Mouse (Mus musculus): ENCODE data around the gene Itpr2. TPM values are rescaled to one million over a fixed set of nuclear protein-coding genes. Genes with fewer than 3 reads are reported as not detected.

Gene Itpr2
- polyA plus RNA-seq, 1 experiment, result 8.5 TPM

DNA sequence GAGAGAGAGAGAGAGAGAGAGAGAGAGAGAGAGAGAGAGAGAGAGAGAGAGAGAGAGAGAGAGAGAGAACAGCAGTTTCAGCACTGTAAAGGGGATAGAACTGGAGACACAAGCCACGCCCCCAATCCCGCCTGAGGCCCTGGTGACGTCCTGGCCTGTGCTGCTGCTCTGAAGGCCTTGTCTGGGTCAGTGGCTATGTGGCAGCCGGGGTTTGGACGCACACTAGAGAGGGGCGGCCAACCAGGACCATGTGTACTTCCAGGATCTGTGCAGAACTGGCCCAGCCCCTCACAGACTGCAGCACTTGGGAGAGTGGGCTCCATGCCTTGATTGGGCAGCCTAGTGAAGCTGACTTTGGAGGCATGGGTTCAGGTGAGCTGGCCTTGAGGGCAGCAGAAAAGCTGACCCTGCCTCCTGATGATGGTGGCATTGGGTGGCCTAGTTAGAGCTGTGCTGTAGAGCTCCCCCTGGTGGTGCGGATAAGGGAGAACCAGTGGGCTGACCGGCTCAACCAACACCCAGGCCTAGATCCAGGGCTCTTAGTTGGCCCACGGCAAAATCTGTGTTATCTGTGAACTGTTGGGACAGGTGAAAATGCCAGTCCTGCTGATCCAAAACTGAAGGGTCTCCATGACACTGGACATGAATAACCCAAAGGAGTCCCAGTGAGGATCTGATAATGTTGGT is 72.2 kb downstream of the Itpr2 start:
- peak in 1 of 2 experiments; percentile 35 for DNase-seq (ENCODE audit: extremely low spot score in 1 of 2, low spot score in 1 of 2)

DNA sequence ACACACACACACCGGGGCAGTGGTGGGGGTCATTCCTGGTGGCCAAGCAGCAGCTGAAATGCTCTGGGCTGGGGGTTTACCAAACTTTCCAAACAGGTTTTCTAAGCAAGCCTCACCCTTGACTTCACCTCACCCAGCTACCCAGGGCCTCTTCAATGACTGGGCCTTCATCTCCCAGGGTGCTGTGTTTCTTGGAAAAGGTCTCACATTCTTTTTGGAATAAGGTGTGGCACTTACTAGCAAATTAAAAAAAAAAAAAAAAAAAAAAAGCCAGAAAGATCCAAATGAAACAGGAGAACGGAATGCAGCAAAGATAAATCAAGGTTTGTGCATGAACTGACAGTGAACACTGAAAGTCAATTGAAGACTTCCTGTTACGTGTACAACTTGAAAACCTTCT is 77.2 kb downstream of the Itpr2 start:
- DNase-seq (ENCODE audit: extremely low spot score in 1 of 2, low spot score in 1 of 2), result no peak

DNA sequence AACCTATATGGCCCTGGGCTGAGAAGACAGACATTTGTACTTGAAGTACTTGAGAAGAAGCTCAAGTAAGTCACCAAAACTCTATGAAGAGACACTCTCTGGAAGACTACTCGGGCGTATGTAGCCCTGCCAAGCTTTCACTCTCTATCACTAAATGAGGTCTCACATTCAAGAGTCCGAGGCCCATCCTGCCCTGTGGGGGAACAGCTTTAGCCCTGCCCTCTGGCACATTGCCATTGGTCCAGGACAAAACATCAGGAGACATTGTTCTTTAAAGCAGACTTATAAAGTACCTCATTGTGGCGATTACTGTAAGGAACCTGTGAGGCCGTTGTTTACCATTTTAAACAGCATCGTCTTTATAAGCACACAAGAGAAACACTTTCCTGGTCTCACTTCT is 77.7 kb downstream of the Itpr2 start:
- DNase-seq (ENCODE audit: extremely low spot score in 1 of 2, low spot score in 1 of 2), result no peak

DNA sequence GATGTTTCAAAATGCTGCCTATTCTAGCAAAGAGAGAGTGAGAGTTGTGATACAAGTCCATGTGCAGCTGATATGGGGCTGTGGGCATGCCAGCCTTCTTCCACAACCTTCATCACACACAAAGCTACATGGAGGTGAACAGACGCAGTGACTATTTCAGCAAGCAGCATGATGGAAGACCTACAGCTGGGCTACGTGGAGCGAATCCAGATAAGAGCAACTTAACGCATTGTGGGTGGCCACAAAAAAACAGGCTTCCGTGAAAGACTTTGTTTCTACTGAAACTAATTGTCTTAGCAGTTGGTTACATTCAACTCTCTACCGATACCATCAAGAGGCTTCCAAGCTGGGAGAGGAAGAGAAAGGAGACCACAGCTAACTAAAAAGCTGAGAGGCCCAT is 81.3 kb downstream of the Itpr2 start:
- no peak for DNase-seq (ENCODE audit: extremely low spot score in 1 of 2, low spot score in 1 of 2)

DNA sequence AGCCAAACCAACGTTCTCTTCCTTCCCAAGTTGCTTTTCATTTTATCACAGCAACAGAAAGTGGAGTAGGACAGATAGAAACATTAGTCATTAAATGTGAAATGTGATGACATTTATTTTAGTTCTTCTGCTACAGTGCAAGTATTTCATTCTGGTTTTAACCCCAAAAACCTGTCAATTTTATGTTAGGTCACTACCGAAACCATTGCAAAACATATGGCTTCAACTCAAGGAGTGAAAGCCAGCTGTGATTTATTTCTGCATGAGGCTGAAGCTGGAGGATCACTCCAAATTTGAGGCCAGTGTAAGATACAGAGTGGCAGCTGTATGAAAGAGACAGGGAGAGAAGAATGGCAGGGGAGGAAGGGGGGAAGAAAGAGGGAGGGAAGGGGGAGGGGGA is 85.6 kb downstream of the Itpr2 start:
- DNase-seq (ENCODE audit: extremely low spot score in 1 of 2, low spot score in 1 of 2), result no peak

DNA sequence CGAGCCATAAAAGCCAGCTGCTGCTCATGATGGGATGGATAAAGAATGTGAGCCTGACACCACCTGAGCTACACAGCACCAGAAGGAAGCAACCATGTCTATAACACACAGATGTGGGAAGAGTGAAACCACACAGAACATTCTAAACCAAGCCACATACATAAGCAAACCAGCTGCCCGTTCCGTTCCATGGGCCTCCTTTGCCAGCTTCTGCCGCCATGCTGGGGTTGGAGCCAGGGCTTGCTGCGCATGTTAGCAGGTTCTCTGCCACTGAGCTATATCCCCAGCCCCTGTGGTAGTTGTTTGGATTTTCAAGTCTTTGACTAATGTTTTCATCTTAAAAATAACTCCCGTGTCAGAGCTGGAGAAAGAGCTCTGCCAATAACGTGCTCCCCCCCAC is 87.9 kb downstream of the Itpr2 start:
- DNase-seq (ENCODE audit: extremely low spot score in 1 of 2, low spot score in 1 of 2), result no peak

DNA sequence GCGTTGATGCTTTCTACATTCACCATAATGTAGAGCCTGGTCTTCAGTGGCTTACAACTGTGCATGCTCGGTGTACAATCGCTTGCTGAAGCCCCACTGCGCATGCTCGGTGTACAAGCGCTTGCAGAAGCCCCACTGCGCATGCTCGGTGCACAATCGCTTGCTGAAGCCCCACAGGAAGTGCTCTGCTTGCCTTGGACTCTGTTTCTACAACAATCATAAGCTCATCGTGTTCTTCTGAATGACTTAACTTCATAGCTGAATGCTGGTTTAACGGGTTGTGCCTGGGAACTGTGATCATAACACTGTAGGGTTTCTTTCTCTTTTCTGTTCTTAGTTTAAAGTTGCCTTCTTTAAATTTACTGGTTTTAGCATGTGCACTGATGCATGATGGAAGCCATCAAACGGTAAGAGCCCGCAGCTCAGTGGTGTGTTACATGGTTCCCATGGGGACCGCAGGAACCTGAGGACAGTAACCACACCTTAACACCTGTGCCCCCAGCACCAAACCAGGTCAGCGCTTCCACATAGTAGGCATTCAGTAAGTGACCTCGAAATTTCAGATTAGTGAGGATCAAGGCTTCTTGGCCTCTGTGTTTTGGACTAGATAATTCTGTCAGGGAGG is 90.5 kb downstream of the Itpr2 start:
- DNase-seq (ENCODE audit: extremely low spot score in 1 of 2, low spot score in 1 of 2), result no peak

DNA sequence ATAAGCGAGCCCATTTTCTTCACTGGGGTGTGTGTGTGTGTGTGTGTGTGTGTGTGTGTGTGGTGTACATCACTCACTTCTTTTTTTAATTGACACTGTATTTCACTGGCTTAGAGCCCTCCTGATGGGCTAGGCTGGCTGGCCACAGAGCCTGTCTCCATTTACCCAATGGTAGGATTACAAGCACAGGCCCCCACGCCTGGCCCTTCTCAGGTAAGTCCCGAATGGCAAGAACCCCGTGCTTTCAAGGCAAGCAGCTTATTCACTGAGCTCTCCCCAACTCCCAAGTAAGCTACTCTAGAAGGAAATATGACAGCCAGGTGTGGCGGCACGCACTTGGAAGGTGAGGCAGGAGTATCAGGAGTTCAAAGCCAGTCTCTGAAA is 91.6 kb downstream of the Itpr2 start:
- DNase-seq (ENCODE audit: extremely low spot score in 1 of 2, low spot score in 1 of 2), result no peak

DNA sequence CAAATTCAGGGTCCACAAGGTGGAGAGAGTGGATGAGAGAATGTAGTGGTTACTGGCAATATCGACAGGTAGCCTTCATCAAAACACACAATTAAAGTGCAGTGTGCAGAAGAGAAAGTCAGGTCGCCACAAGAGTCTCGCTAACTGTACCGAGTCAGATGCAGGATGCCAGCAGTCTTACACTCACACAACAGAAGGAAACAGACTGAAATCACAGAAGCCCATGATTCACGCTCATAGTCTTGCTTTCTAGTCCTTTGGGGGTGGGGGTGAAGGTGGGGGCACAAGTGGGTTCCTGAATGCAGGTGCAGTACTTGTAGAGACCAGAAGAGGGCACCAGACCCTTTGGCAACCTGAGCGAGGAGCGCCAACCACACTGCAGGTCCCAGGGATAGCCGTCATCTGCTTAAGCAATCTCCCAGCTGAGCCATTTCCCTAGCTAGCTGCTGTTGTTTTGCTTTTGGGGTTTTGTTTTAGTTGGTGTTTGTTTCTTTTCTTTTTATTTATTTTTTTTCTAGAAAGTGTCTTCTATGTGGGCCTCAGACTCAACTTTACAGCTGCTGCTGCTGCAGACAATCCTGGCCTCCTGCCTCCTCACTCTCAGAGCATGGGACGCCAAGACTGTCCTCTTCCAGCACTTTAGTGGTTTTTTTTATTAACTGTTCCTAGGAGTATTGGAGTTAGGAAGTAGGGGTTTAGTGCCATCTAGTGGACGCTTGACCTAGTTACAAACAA is 92.2 kb downstream of the Itpr2 start:
- peak; percentile 41 to 87 for DNase-seq (ENCODE audit: extremely low spot score in 1 of 2, low spot score in 1 of 2)

DNA sequence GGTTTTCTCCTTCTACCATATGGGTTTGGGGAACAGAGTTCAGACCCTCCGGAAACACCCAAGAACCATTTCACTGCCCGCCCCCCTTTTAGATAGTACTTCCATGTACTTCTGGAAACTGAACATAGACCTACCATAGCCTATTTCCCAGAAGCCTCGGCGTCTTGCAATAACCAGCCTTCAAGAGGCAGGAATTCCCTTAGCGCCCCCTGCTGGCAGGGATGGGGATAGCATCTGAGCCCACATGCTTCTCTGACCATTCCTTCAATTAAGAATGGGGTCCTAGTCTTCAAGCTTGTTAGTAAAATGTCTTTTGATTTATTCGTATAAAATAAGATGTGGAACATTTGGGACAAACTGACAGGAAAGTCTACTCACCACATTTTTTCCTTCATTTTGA is 96.6 kb downstream of the Itpr2 start:
- peak in 1 of 2 experiments; percentile 48 for DNase-seq (ENCODE audit: extremely low spot score in 1 of 2, low spot score in 1 of 2)

DNA sequence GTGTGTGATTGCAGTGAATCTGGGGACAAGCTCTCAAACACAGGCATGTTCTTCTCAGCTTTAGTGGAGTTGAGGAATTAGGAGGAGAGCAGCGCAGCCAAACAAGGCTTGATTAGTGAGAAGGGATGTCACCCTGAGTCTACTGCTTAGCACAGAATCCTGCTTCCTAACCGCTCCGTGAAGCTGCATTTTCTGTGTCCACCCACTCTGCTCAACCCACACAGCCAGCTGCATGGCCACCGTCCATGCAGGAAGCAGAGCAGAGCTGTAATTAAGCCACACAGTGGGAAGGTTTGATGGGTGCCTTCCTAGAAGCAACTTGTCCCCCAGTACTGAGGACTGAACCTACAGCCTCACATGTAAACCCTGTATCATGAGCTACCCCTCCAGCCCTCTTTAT is 97.1 kb downstream of the Itpr2 start:
- peak; percentile 13 to 71 for DNase-seq (ENCODE audit: extremely low spot score in 1 of 2, low spot score in 1 of 2)

DNA sequence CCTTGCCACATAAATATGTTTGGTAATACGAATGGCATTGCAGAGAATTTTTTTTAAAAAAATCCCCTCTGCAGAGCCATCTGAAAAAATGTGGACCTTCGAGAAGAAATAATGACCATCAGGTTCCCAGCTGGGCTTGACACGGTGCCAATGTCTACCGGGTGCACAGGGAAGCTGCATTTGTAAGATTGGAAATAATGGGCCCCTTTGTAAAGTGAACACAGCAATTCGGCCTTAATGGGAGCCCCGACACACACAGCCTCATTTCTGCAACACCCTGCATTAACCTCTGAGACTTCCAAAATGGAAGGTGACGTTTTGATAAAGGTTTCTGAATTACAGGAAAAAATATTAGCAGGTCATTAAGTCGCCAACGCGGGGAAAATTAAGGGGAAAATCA is 97.9 kb downstream of the Itpr2 start:
- no peak for DNase-seq (ENCODE audit: extremely low spot score in 1 of 2, low spot score in 1 of 2)

DNA sequence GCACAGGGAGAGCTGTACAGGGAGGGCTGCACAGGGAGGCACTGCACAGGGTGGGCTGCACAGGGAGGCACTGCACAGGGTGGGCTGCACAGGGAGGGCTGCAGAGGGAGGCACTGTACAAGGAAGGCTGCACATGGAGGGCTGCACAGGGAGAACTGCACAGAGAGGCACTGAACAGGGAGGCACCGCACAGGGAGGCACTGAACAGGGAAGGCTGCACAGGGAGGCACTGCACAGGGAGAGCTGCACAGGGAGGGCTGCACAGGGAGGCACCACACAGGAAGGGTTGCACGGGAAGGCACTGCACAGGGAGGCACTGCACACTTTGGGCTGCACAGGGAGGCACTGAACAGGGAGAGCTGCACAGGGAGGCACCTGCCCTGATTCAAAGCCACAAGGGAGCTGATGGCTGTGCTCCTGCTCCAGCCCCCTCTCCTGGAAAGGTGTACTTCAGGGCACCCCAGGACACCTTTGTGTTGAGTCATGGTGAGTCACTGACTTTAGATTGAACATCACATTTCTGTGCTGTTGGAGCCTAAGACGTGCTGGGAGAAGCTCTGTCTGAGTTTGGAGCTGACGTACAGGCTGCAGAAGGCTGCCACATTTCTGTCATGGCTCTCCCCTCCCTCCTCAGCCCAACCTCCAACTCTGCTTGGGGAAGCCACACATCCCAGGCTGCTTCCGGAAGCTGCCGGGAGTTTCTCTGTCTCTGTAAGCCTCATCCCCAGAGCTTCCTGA is 98.9 kb downstream of the Itpr2 start:
- DNase-seq (ENCODE audit: extremely low spot score in 1 of 2, low spot score in 1 of 2), result peak; percentile 45 to 66

DNA sequence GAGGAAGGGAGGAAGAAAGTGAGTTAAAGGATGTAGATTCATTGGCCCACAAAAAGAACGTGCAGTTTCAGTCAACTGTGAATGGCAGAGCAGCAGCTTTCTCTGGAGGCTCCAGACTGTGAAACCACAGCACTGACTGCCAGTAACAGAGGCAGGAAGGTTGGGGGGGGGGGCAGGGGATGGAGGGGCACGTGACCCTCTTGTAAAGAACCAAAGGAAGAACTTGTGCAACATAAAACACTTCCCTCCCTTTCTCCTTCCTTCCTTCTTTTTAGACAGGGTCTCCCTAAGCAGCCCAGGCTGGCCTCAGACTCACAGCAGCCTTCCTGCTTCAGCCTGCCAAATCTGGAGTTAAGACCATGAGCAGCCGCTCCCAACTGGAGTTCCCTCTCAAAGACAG is 104.2 kb downstream of the Itpr2 start:
- DNase-seq (ENCODE audit: extremely low spot score in 1 of 2, low spot score in 1 of 2), result no peak

DNA sequence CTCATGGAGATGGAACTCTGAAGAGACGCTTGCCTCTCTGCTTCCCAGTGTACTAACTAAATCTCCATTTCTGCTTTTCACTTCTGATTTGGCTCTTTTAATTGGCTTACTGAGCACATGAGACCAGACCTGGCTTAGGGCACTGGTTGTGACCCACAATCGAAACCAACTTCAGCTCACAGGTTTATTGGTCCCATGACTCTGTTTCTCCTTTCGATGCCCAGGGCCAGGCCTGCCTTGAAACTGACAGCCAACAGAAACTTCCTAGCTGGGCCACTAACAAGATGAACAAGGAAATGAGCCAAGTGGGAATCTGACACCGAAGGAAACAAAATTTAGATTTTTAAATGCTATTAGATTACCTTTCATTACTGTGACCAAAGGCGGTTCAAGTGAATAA is 105.8 kb downstream of the Itpr2 start:
- no peak for DNase-seq (ENCODE audit: extremely low spot score in 1 of 2, low spot score in 1 of 2)

DNA sequence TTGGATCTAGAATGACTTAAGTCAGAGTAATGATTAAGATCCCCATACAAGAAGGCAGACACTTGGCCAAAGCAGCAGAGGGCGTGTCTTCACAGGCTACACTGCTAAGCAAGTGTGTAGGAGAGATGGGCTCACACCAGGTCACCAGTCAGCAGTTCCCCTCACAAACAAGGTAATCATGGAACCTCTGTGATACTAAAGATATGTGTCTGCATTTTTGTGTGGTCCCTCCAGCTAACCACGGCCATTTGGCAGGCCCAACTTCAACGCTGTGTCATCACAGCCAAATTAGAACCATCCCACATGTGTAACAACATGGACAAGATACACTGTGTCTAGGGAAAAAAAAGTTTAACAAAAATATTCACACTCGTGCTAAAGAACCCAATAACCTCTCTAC is 106.4 kb downstream of the Itpr2 start:
- DNase-seq (ENCODE audit: extremely low spot score in 1 of 2, low spot score in 1 of 2), result no peak

DNA sequence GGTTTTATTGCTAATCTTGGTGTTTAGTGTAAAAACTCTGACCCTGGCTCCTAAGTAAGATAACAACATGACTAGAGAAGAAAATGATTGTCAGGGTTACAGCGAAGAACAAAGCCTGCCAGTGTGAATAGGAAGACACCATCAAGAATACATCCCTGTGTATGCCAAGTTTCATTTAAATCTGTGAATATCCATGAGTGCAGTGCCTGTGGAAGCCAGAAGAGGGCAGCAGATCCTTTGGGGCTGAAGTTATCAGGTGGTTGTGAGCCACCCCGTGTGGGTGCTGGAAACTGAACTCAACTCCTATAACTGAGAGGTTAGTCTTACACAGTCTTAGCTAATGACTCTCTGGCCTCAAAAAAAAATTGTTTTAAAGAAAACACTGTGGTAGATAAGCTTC is 109.8 kb downstream of the Itpr2 start:
- no peak for DNase-seq (ENCODE audit: extremely low spot score in 1 of 2, low spot score in 1 of 2)

DNA sequence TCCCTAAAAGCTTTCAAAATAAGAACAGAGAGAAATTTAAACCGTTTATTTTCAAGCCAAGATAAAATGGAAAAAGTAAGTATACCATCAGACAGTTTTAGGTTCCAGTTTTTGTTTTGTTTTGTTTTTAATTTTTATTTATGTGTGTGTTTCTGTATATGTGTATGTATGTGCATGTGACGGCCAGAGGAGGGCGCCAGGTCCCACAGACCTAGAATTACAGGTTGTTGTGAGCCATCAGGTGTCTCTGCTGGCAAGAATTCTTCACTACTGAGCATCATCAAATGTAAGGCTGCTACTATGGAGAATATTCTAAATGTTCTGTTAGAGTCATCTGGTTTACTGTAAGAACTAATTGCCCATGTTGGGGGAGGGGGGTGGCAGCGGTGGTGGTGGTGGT is 111.9 kb downstream of the Itpr2 start:
- no peak for DNase-seq (ENCODE audit: extremely low spot score in 1 of 2, low spot score in 1 of 2)

DNA sequence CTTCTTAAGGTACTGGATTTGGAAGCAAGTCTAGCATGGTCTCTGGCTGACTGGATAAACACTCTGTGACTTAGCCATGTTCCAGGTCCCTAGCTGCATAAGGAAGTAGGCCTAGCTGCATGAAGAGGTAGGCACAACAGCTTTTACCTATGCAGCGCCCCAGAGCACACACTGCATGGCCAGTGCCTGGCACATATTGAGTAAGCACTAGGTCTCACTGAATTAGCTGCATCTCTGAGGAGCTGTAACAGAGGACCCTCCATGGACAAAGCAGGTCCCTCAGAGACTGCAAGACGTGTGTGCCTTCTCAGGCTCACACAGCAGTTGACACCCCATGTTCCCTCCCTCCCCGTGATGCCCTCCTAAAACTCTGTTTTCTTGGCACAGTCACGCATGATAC is 114.0 kb downstream of the Itpr2 start:
- DNase-seq (ENCODE audit: extremely low spot score in 1 of 2, low spot score in 1 of 2), result no peak

DNA sequence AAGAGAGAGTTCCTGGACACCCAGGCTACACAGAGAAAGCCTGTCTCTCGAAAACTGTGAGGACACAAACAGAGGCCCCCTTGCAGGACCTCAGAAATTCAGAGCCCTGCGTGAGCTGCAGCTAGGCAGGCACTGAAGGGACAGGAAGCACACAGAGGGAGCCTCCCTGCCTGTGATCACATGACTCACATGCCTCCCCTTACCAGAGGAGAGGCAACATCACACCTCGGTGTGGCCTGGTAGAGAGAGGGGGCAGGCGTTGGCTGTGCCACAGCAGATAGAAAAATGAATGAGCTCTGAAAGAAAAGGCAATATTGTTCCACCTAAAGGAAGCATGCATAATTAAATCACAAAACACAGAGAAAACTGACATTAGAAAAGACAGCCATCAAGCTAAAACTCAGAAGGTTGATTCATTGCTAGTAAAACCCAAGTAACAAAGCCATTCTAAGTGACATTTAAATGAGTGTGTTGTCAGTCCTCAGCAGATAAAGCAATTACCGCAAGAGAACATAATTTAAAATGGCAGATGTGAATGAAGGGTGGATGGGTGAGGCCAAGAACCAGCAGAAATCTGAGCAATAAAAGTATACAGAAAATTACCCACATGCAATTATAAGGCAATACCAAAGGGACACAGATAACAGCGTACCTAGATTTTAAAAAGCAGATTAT is 114.8 kb downstream of the Itpr2 start:
- no peak for DNase-seq (ENCODE audit: extremely low spot score in 1 of 2, low spot score in 1 of 2)

DNA sequence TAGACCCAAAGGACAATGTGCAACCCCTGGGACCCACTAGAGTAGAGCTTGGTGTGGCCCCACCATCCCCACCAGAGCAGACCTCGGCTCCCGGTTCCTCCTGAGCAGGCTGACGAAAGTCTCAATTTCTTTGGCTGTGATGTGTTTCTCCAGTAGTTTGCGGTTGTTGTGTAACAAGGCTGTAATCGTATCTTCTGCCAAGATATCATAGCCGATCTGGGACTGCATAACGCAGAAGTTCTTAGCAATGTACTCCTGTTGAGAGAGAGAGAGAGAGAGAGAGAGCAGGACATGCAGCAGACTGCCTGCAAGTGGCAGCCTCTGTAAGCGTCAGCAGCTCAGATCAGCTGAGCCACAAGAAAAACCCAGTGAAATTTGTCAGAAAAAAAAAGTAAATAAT is 122.8 kb downstream of the Itpr2 start:
- DNase-seq (ENCODE audit: extremely low spot score in 1 of 2, low spot score in 1 of 2), result no peak
